19 mouse cellular contexts compared by ENCODE assay signal in genomic region chr7:19012882-19013281, GRCm38 (mm10). TPM values are rescaled to one million over a fixed set of nuclear protein-coding genes. Genes with fewer than 3 reads are reported as not detected.
DNase-seq lines count a peak whose midpoint lies in the region; ATAC-seq and TF ChIP-seq lines count a peak whose summit lies in the region.
"Had no signal": no experiment of that assay in that cellular context is flagged by ENCODE, and none has a peak within 500 bp of the region (broad histone marks: within the 10 kb centered on the region; RNA-seq: fewer than 3 reads in every experiment).

No protein-coding gene starts in this region.

- H3K27me3 ChIP-seq in heart, embryonic 10.5 days (ENCODE audit: insufficient read depth, poor library complexity, severe bottlenecking), result no peaks in the 10 kb centered on the region
- no peaks in the 10 kb centered on the region for H3K27me3 ChIP-seq in heart, adult 2 months (ENCODE audit: control insufficient read depth, insufficient read depth, low read length)
- H3K27me3 ChIP-seq in CH12.LX (replicated peaks), result peaks cover 49% of the 10 kb centered on the region
- H3K27me3 ChIP-seq in intestine, embryonic 16.5 days (replicated peaks; ENCODE audit: control insufficient read depth, insufficient read depth, low read length), result no peaks in the 10 kb centered on the region
- H3K27me3 ChIP-seq in liver, embryonic 12.5 days (replicated peaks), result peaks cover 32% of the 10 kb centered on the region
- H3K27me3 ChIP-seq: neural tube, embryonic 15.5 days had no signal

- 0 out of 2 replicates have a peak, but pooled peaks have one; percentile 22 for ATAC-seq in intestine, embryonic 16.5 days
- ATAC-seq in liver, embryonic 12.5 days, result peak; percentile 48

- WGBS in heart, embryonic 10.5 days, result 25% methylated on average over 2 of the region's 2 CpGs
- WGBS in heart, adult 2 months, result 49% methylated on average over 2 of the region's 2 CpGs
- 43% methylated on average over 2 of the region's 2 CpGs for WGBS in intestine, embryonic 16.5 days
- WGBS in liver, embryonic 12.5 days (ENCODE audit: insufficient replicate concordance), result 29% methylated on average over 2 of the region's 2 CpGs

- peaks cover 30% of the 10 kb centered on the region for H3K4me1 ChIP-seq in heart, embryonic 10.5 days
- no peaks in the 10 kb centered on the region for H3K4me1 ChIP-seq in heart, adult 2 months (ENCODE audit: control insufficient read depth, insufficient read depth, low read length)
- H3K4me1 ChIP-seq in CH12.LX (ENCODE audit: control insufficient read depth in 1 of 2, insufficient read depth in 2 of 2), result peaks cover 0 to 9% of the 10 kb centered on the region in 2 experiments; a peak in 3 of 4 replicates
- peaks cover 23% of the 10 kb centered on the region for H3K4me1 ChIP-seq in intestine, embryonic 16.5 days (ENCODE audit: control insufficient read depth, insufficient read depth, low read length)
- peaks cover 34% of the 10 kb centered on the region for H3K4me1 ChIP-seq in liver, embryonic 12.5 days

- no peak for TF ChIP-seq POLR2A in heart, adult 2 months (IDR thresholded peaks at IDR 0.05; ENCODE audit: insufficient read depth, low read depth, low read length)
- TF ChIP-seq POLR2A in CH12.LX (IDR thresholded peaks at IDR 0.05; ENCODE audit: low read depth, low read length), result no peak

- in situ Hi-C loops in CH12.LX (cut with MboI; ENCODE audit: low pct_ligation_motif_present, low pct_unique_long_range_greater_than_20kb, low sequenced_read_pairs), result no loop called here

- no peaks in the 10 kb centered on the region for H3K9me3 ChIP-seq in heart, embryonic 10.5 days
- H3K9me3 ChIP-seq in CH12.LX (replicated peaks; ENCODE audit: low read length), result no peaks in the 10 kb centered on the region
- no peaks in the 10 kb centered on the region for H3K9me3 ChIP-seq in intestine, embryonic 16.5 days (ENCODE audit: control insufficient read depth, low read length)
- H3K9me3 ChIP-seq in liver, embryonic 12.5 days (replicated peaks), result no peaks in the 10 kb centered on the region
- H3K9me3 ChIP-seq: neural tube, embryonic 15.5 days had no signal

- peak overlapping the region; percentile 65; the same call in 1 of the 2 replicates for H3K4me3 ChIP-seq in heart, embryonic 10.5 days
- no peak overlapping the region for H3K4me3 ChIP-seq in heart, adult 2 months
- no peak overlapping the region for H3K4me3 ChIP-seq in CH12.LX (replicated peaks in 1 of 3; ENCODE audit: low read depth in 2 of 3, low read length in 2 of 3, poor library complexity in 1 of 3)
- no peak overlapping the region for H3K4me3 ChIP-seq in intestine, embryonic 16.5 days (ENCODE audit: low read length)
- no peak overlapping the region for H3K4me3 ChIP-seq in liver, embryonic 12.5 days

- no peak for TF ChIP-seq EP300 in heart, adult 2 months (IDR thresholded peaks at IDR 0.05; ENCODE audit: insufficient read depth, low read depth, low read length)
- TF ChIP-seq EP300 in CH12.LX (IDR thresholded peaks at IDR 0.05; ENCODE audit: low read length), result no peak

- H3K4me2 ChIP-seq in CH12.LX (ENCODE audit: insufficient read depth, low read depth, poor library complexity, severe bottlenecking), result no peak overlapping the region
- H3K4me2 ChIP-seq in intestine, embryonic 16.5 days (ENCODE audit: low read depth, low read length), result no peak overlapping the region
- H3K4me2 ChIP-seq in liver, embryonic 12.5 days, result peak overlapping the region; percentile 71

- intact Hi-C loops in heart, adult 2 months (cut with DNase I), result no loop called here

- dilution Hi-C loops in CH12.LX (cut with MboI; ENCODE audit: extremely low pct_ligation_motif_present, extremely low pct_unique_long_range_greater_than_20kb, low sequenced_read_pairs), result no loop called here

- no peaks in the 10 kb centered on the region for H3K36me3 ChIP-seq in heart, embryonic 10.5 days
- H3K36me3 ChIP-seq in heart, adult 2 months (ENCODE audit: control insufficient read depth, insufficient read depth, low read length), result no peaks in the 10 kb centered on the region
- H3K36me3 ChIP-seq in CH12.LX (replicated peaks in 1 of 2; ENCODE audit: control insufficient read depth in 1 of 2, insufficient read depth in 1 of 2, low read length in 1 of 2), result no peaks in the 10 kb centered on the region
- no peaks in the 10 kb centered on the region for H3K36me3 ChIP-seq in intestine, embryonic 16.5 days (ENCODE audit: control insufficient read depth, insufficient read depth, low read length)
- H3K36me3 ChIP-seq in liver, embryonic 12.5 days, result 0 out of 2 replicates have a peak, but pooled peaks cover 5% of the 10 kb centered on the region
- H3K36me3 ChIP-seq: neural tube, embryonic 15.5 days had no signal

- H3K9ac ChIP-seq in heart, adult 2 months (ENCODE audit: low read depth, low read length), result no peak overlapping the region
- no peak overlapping the region for H3K9ac ChIP-seq in CH12.LX (ENCODE audit: insufficient read depth, low read depth)
- H3K9ac ChIP-seq in intestine, embryonic 16.5 days (ENCODE audit: low read depth, low read length), result peak overlapping the region; percentile 74; the same call in 1 of the 2 replicates
- H3K9ac ChIP-seq in liver, embryonic 12.5 days, result no peak overlapping the region

- peak overlapping the region; percentile 24; the same call in 1 of the 2 replicates for H3K27ac ChIP-seq in heart, embryonic 10.5 days
- no peak overlapping the region for H3K27ac ChIP-seq in heart, adult 2 months
- no peak overlapping the region for H3K27ac ChIP-seq in CH12.LX (ENCODE audit: insufficient read depth, low read depth)
- no peak overlapping the region; the same call in 1 of the 2 replicates for H3K27ac ChIP-seq in intestine, embryonic 16.5 days (ENCODE audit: low read length)
- peak overlapping the region; percentile 57; the same call in 1 of the 2 replicates for H3K27ac ChIP-seq in liver, embryonic 12.5 days

- no peak for TF ChIP-seq CTCF in heart, adult 2 months (IDR thresholded peaks at IDR 0.05)
- no peak for TF ChIP-seq CTCF in CH12.LX (conservative IDR thresholded peaks at IDR 0.05 in 1 of 2, IDR thresholded peaks at IDR 0.05 in 1 of 2; ENCODE audit: low read depth in 2 of 2, low read length in 2 of 2)

- H3K79me2 ChIP-seq in heart, adult 2 months (replicated peaks; ENCODE audit: control insufficient read depth, insufficient read depth, low read length), result no peaks in the 10 kb centered on the region
- H3K79me2 ChIP-seq in CH12.LX (replicated peaks; ENCODE audit: control insufficient read depth, extremely low read depth, insufficient read depth, poor library complexity, severe bottlenecking), result no peaks in the 10 kb centered on the region

- no peak for TF ChIP-seq RAD21 in CH12.LX (IDR thresholded peaks at IDR 0.05; ENCODE audit: low read depth, low read length)

- DNase-seq in heart, embryonic 10.5 days (ENCODE audit: low spot score), result no peak
- DNase-seq in heart, adult 2 months, result no peak
- DNase-seq in CH12.LX (ENCODE audit: extremely low read depth), result no peak
- DNase-seq in lung, postnatal 36 days, result no peak
- no peak for DNase-seq in gastrocnemius, postnatal 25 days
- no peak for DNase-seq in thymus, adult 18-20 months
- DNase-seq: cerebellum, adult 8-10 months; kidney, adult 11 months had no signal

RNA-seq across cellular contexts. Expression of gene Irf2bp1, which starts 9.0 kb away (rescaled TPM):
- 14.9 and 27.0 TPM in 2 replicates for polyA plus RNA-seq in heart, embryonic 10.5 days (2016; fragmentation: Nextera tagmentation; extraction: Ambion mirVana)
- total RNA-seq in heart, adult 2 months (2021), result 10 to 100 TPM; 22.5 to 24.5 TPM
- polyA plus RNA-seq in heart, adult 2 months (2012; rRNA removed), result 12.7 and 15.1 TPM in 2 replicates
- total RNA-seq in CH12.LX (2012; rRNA removed) (11.8 and 12.8 TPM in 2 replicates), CH12.LX (2014; rRNA removed) (3.7 and 4.9 TPM in 2 replicates)
- polyA plus RNA-seq in CH12.LX (2012; ENCODE audit: insufficient read length, low read depth), result 6.6 and 7.1 TPM in 2 replicates
- polyA plus RNA-seq in intestine, embryonic 16.5 days (2015; fragmentation: Nextera tagmentation; extraction: Ambion mirVana), result 17.0 and 17.1 TPM in 2 replicates
- polyA plus RNA-seq in liver, embryonic 12.5 days (2016; fragmentation: Nextera tagmentation; extraction: Ambion mirVana), result 20.1 and 22.3 TPM in 2 replicates
- 10 to 100 TPM; 13.7 to 14.3 TPM for total RNA-seq in gastrocnemius, postnatal 25 days (2021)

RNA-seq across cellular contexts. Expression of gene Foxa3, which starts 10.5 kb away (rescaled TPM):
- 0.36 and 8.6 TPM in 2 replicates for polyA plus RNA-seq in heart, embryonic 10.5 days (2016; fragmentation: Nextera tagmentation; extraction: Ambion mirVana)
- total RNA-seq in heart, adult 2 months (2021), result not detected
- 0.06 TPM in 1 of 2 replicates, not detected in the other for polyA plus RNA-seq in heart, adult 2 months (2012; rRNA removed)
- total RNA-seq in CH12.LX (2012; rRNA removed) (0.08 TPM in 1 of 2 replicates, not detected in the other), CH12.LX (2014; rRNA removed) (not detected in 2 replicates)
- polyA plus RNA-seq in CH12.LX (2012; ENCODE audit: insufficient read length, low read depth), result not detected in 2 replicates
- 28.5 and 30.8 TPM in 2 replicates for polyA plus RNA-seq in intestine, embryonic 16.5 days (2015; fragmentation: Nextera tagmentation; extraction: Ambion mirVana)
- polyA plus RNA-seq in liver, embryonic 12.5 days (2016; fragmentation: Nextera tagmentation; extraction: Ambion mirVana), result 25.3 and 26.6 TPM in 2 replicates
- not detected for total RNA-seq in gastrocnemius, postnatal 25 days (2021)
- total RNA-seq: gastrocnemius, postnatal 14 days; layer of hippocampus, adult 2 months; left cerebral cortex, postnatal 14 days; megakaryocyte-erythroid progenitor cell, adult 5-6 weeks; monocyte, adult 5-6 weeks had no signal
- polyA plus RNA-seq: forebrain, embryonic 14.5 days; urinary bladder, adult 2 months had no signal

RNA-seq across cellular contexts. Expression of gene Sympk, which starts 11.3 kb away (rescaled TPM):
- polyA plus RNA-seq in heart, embryonic 10.5 days (2016; fragmentation: Nextera tagmentation; extraction: Ambion mirVana), result 34.0 and 44.5 TPM in 2 replicates
- 10 to 100 TPM; 93.2 to 99.4 TPM for total RNA-seq in heart, adult 2 months (2021)
- polyA plus RNA-seq in heart, adult 2 months (2012; rRNA removed), result 54.9 and 61.3 TPM in 2 replicates
- total RNA-seq in CH12.LX (2012; rRNA removed) (129 and 141 TPM in 2 replicates), CH12.LX (2014; rRNA removed) (42.0 and 43.7 TPM in 2 replicates)
- 97.4 and 111 TPM in 2 replicates for polyA plus RNA-seq in CH12.LX (2012; ENCODE audit: insufficient read length, low read depth)
- polyA plus RNA-seq in intestine, embryonic 16.5 days (2015; fragmentation: Nextera tagmentation; extraction: Ambion mirVana), result 23.5 and 24.1 TPM in 2 replicates
- polyA plus RNA-seq in liver, embryonic 12.5 days (2016; fragmentation: Nextera tagmentation; extraction: Ambion mirVana), result 30.3 and 33.3 TPM in 2 replicates
- 10 to 100 TPM; 56.6 to 59.4 TPM for total RNA-seq in gastrocnemius, postnatal 25 days (2021)

RNA-seq across cellular contexts. Expression of gene Mypop, which starts 21.8 kb away (rescaled TPM):
- polyA plus RNA-seq in heart, embryonic 10.5 days (2016; fragmentation: Nextera tagmentation; extraction: Ambion mirVana), result 2.1 and 3.3 TPM in 2 replicates
- total RNA-seq in heart, adult 2 months (2021), result 1 to 10 TPM; 3.5 to 3.9 TPM
- 3.4 and 4.0 TPM in 2 replicates for polyA plus RNA-seq in heart, adult 2 months (2012; rRNA removed)
- total RNA-seq in CH12.LX (2012; rRNA removed) (2.5 and 2.8 TPM in 2 replicates), CH12.LX (2014; rRNA removed) (1.2 and 1.3 TPM in 2 replicates)
- 4.1 and 4.7 TPM in 2 replicates for polyA plus RNA-seq in CH12.LX (2012; ENCODE audit: insufficient read length, low read depth)
- polyA plus RNA-seq in intestine, embryonic 16.5 days (2015; fragmentation: Nextera tagmentation; extraction: Ambion mirVana), result 1.7 TPM in 2 replicates
- 1.3 and 1.7 TPM in 2 replicates for polyA plus RNA-seq in liver, embryonic 12.5 days (2016; fragmentation: Nextera tagmentation; extraction: Ambion mirVana)
- total RNA-seq in gastrocnemius, postnatal 25 days (2021), result 1 to 10 TPM; 4.3 to 4.9 TPM
- total RNA-seq: monocyte, adult 5-6 weeks had no signal

RNA-seq across cellular contexts. Expression of gene Nanos2, which starts 25.7 kb away (rescaled TPM):
- not detected in 2 replicates for polyA plus RNA-seq in heart, embryonic 10.5 days (2016; fragmentation: Nextera tagmentation; extraction: Ambion mirVana)
- not detected for total RNA-seq in heart, adult 2 months (2021)
- polyA plus RNA-seq in heart, adult 2 months (2012; rRNA removed), result 0.08 TPM in 1 of 2 replicates, not detected in the other
- total RNA-seq in CH12.LX (2012; rRNA removed) (not detected in 2 replicates), CH12.LX (2014; rRNA removed) (not detected in 2 replicates)
- not detected in 2 replicates for polyA plus RNA-seq in CH12.LX (2012; ENCODE audit: insufficient read length, low read depth)
- polyA plus RNA-seq in intestine, embryonic 16.5 days (2015; fragmentation: Nextera tagmentation; extraction: Ambion mirVana), result not detected in 2 replicates
- polyA plus RNA-seq in liver, embryonic 12.5 days (2016; fragmentation: Nextera tagmentation; extraction: Ambion mirVana), result not detected in 2 replicates
- not detected for total RNA-seq in gastrocnemius, postnatal 25 days (2021)
- total RNA-seq: gastrocnemius, postnatal 14 days; hematopoietic stem cell, adult 5-6 weeks; megakaryocyte-erythroid progenitor cell, adult 5-6 weeks; monocyte, adult 5-6 weeks had no signal
- polyA plus RNA-seq: urinary bladder, adult 2 months had no signal

Comparison
In these comparisons a context has a peak if more than half of its experiments do, and no peak if none do; other contexts are left out.
1. H3K27ac ChIP-seq: peak in heart, embryonic 10.5 days (single experiment) and liver, embryonic 12.5 days (single experiment); none in heart, adult 2 months (single experiment), CH12.LX (single experiment) and intestine, embryonic 16.5 days (single experiment).